ENCODE assay signal across 8 mouse cellular contexts in the genomic region with DNA sequence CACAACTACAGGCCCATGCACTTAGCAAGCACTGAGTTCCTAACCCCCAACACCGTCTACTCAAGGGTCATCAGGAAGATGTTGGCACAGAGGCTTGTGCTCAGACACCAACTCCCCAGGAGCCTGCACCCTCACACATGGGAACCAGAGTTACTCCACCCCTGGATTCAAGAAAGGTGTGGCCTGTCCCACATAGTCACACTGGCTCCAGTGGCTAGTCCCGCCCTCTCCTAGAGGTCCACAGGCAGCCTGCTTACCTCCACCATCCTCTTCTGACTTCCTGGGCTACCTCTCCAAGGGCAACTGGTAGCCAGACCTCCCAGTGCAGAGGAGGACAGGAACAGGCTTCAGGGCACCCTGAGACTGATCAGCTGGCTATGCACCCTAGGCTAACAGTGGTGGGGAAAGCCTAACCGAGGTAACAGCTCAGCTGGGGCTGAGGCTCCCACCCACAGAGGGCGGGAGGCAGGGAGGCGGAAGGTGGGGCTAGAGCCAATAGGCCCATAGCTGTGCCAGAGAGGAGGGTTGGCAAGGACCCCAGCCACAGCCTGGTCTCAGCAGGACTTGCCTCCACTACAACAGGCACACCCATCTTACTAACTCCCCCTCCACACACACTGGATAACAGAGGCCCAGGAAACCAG. TPM values are rescaled to one million over a fixed set of nuclear protein-coding genes. Genes with fewer than 3 reads are reported as not detected.
DNase-seq lines count a peak whose midpoint lies in the region; ATAC-seq and TF ChIP-seq lines count a peak whose summit lies in the region.

No protein-coding gene starts in this region.

- H3K36me3 ChIP-seq in embryonic facial prominence, embryonic 10.5 days (replicated peaks), result peaks cover 17% of the 10 kb centered on the region
- 0 out of 2 replicates have a peak, but pooled peaks cover 7% of the 10 kb centered on the region for H3K36me3 ChIP-seq in heart, embryonic 13.5 days
- 0 out of 2 replicates have a peak, but pooled peaks cover 4% of the 10 kb centered on the region for H3K36me3 ChIP-seq in lung, embryonic 14.5 days (ENCODE audit: insufficient read depth)

- TF ChIP-seq CTCF in lung, embryonic 14.5 days (IDR thresholded peaks at IDR 0.05; ENCODE audit: low read depth), result no peak

- peak; percentile 80 to 87 for DNase-seq in cerebellum, postnatal 10 days
- DNase-seq in embryonic facial prominence, embryonic 10.5 days (ENCODE audit: low spot score), result no peak
- DNase-seq in kidney, postnatal 10 days, result peak; percentile 74
- DNase-seq in lung, embryonic 14.5 days, result peak; percentile 61
- peak; percentile 88 for DNase-seq in urinary bladder, postnatal 14 days (ENCODE audit: low spot score)
- no peak for DNase-seq in thymus, postnatal 4 days

- ATAC-seq in cerebellum, adult (ENCODE audit: insufficient number of reproducible peaks, low FRiP score, low TSS enrichment), result no peak
- no peak for ATAC-seq in heart, embryonic 13.5 days (ENCODE audit: extremely low read depth, insufficient number of reproducible peaks, low FRiP score, low TSS enrichment)
- peak; percentile 73 for ATAC-seq in lung, embryonic 14.5 days (ENCODE audit: insufficient read depth)

- H3K9me3 ChIP-seq in embryonic facial prominence, embryonic 10.5 days, result no peaks in the 10 kb centered on the region
- H3K9me3 ChIP-seq in heart, embryonic 13.5 days, result no peaks in the 10 kb centered on the region
- H3K9me3 ChIP-seq in lung, embryonic 14.5 days (ENCODE audit: low read depth, low read length), result no peaks in the 10 kb centered on the region

- H3K4me2 ChIP-seq in heart, embryonic 13.5 days, result 0 out of 2 replicates have a peak overlapping the region, but pooled peaks have one; percentile 8
- H3K4me2 ChIP-seq in lung, embryonic 14.5 days, result no peak overlapping the region; the same call in 1 of the 2 replicates

- 70% methylated on average over 5 of the region's 5 CpGs for WGBS in embryonic facial prominence, embryonic 10.5 days
- 72% methylated on average over 5 of the region's 5 CpGs for WGBS in heart, embryonic 13.5 days
- 62% methylated on average over 5 of the region's 5 CpGs for WGBS in lung, embryonic 14.5 days

- peak overlapping the region; percentile 65 for H3K27ac ChIP-seq in embryonic facial prominence, embryonic 10.5 days (replicated peaks)
- H3K27ac ChIP-seq in heart, embryonic 13.5 days (replicated peaks), result peak overlapping the region; percentile 80; the same call in 1 of the 2 replicates
- peak overlapping the region; percentile 93 for H3K27ac ChIP-seq in lung, embryonic 14.5 days (ENCODE audit: low read depth)

- H3K9ac ChIP-seq in heart, embryonic 13.5 days, result peak overlapping the region; percentile 48
- no peak overlapping the region for H3K9ac ChIP-seq in lung, embryonic 14.5 days

- 0 out of 2 replicates have a peak overlapping the region, but pooled peaks have one; percentile 17 for H3K4me3 ChIP-seq in embryonic facial prominence, embryonic 10.5 days
- no peak overlapping the region for H3K4me3 ChIP-seq in heart, embryonic 13.5 days
- no peak overlapping the region for H3K4me3 ChIP-seq in lung, embryonic 14.5 days (ENCODE audit: low read depth, low read length)

- H3K27me3 ChIP-seq in embryonic facial prominence, embryonic 10.5 days (replicated peaks; ENCODE audit: low read depth, poor library complexity, severe bottlenecking), result no peaks in the 10 kb centered on the region
- no peaks in the 10 kb centered on the region for H3K27me3 ChIP-seq in heart, embryonic 13.5 days (replicated peaks)
- no peaks in the 10 kb centered on the region for H3K27me3 ChIP-seq in lung, embryonic 14.5 days (ENCODE audit: insufficient read depth, low read length)

- H3K4me1 ChIP-seq in embryonic facial prominence, embryonic 10.5 days, result peaks cover 73% of the 10 kb centered on the region
- H3K4me1 ChIP-seq in heart, embryonic 13.5 days, result peaks cover 93% of the 10 kb centered on the region
- H3K4me1 ChIP-seq in lung, embryonic 14.5 days (ENCODE audit: insufficient read depth), result peaks cover 33% of the 10 kb centered on the region

RNA-seq across cellular contexts. Expression of a gene that starts 21.6 kb away (rescaled TPM):
- 36.0 and 38.9 TPM in 2 replicates for polyA plus RNA-seq in embryonic facial prominence, embryonic 10.5 days (2016; fragmentation: Nextera tagmentation; extraction: Ambion mirVana)
- 18.7 and 23.3 TPM in 2 replicates for polyA plus RNA-seq in heart, embryonic 13.5 days (2015; fragmentation: Nextera tagmentation; extraction: Ambion mirVana)
- polyA plus RNA-seq in lung, embryonic 14.5 days (2014; fragmentation: Nextera tagmentation; extraction: Ambion mirVana), result 27.9 and 34.0 TPM in 2 replicates

RNA-seq across cellular contexts. Expression of a gene that starts 21.6 kb away (rescaled TPM):
- polyA plus RNA-seq in embryonic facial prominence, embryonic 10.5 days (2016; fragmentation: Nextera tagmentation; extraction: Ambion mirVana), result 70.1 and 75.8 TPM in 2 replicates
- polyA plus RNA-seq in heart, embryonic 13.5 days (2015; fragmentation: Nextera tagmentation; extraction: Ambion mirVana), result 27.9 and 30.5 TPM in 2 replicates
- polyA plus RNA-seq in lung, embryonic 14.5 days (2014; fragmentation: Nextera tagmentation; extraction: Ambion mirVana), result 46.2 and 52.5 TPM in 2 replicates

RNA-seq across cellular contexts. Expression of a gene that starts 29.3 kb away (rescaled TPM):
- 0.10 TPM in 1 of 2 replicates, not detected in the other for polyA plus RNA-seq in embryonic facial prominence, embryonic 10.5 days (2016; fragmentation: Nextera tagmentation; extraction: Ambion mirVana)
- not detected in 2 replicates for polyA plus RNA-seq in heart, embryonic 13.5 days (2015; fragmentation: Nextera tagmentation; extraction: Ambion mirVana)
- not detected in 2 replicates for polyA plus RNA-seq in lung, embryonic 14.5 days (2014; fragmentation: Nextera tagmentation; extraction: Ambion mirVana)

RNA-seq across cellular contexts. Expression of a gene that starts 35.7 kb away (rescaled TPM):
- not detected in 2 replicates for polyA plus RNA-seq in embryonic facial prominence, embryonic 10.5 days (2016; fragmentation: Nextera tagmentation; extraction: Ambion mirVana)
- not detected in 2 replicates for polyA plus RNA-seq in heart, embryonic 13.5 days (2015; fragmentation: Nextera tagmentation; extraction: Ambion mirVana)
- not detected in 2 replicates for polyA plus RNA-seq in lung, embryonic 14.5 days (2014; fragmentation: Nextera tagmentation; extraction: Ambion mirVana)

RNA-seq across cellular contexts. Expression of a gene that starts 53.8 kb away (rescaled TPM):
- polyA plus RNA-seq in embryonic facial prominence, embryonic 10.5 days (2016; fragmentation: Nextera tagmentation; extraction: Ambion mirVana), result not detected in 2 replicates
- not detected in 2 replicates for polyA plus RNA-seq in heart, embryonic 13.5 days (2015; fragmentation: Nextera tagmentation; extraction: Ambion mirVana)
- not detected in 2 replicates for polyA plus RNA-seq in lung, embryonic 14.5 days (2014; fragmentation: Nextera tagmentation; extraction: Ambion mirVana)

Comparison
In these comparisons a context has a peak if more than half of its experiments do, and no peak if none do; other contexts are left out.
1. DNase-seq: peak in cerebellum, postnatal 10 days (2 of 2), kidney, postnatal 10 days (single experiment), lung, embryonic 14.5 days (single experiment) and urinary bladder, postnatal 14 days (single experiment); none in embryonic facial prominence, embryonic 10.5 days (single experiment) and thymus, postnatal 4 days (single experiment).
2. Peak in every context shown above with its lines, with median percentiles within 50 percentile points of each other: H3K27ac ChIP-seq.